Mouse (Mus musculus) gastrocnemius, postnatal 36 days (tissue): Measurements from ENCODE around the gene Olfr128. TPM values are rescaled to one million over a fixed set of nuclear protein-coding genes. Genes with fewer than 3 reads are reported as not detected.
"Not testable (repeated sequence)": the region's sequence is repeated elsewhere in the genome, so short reads cannot be mapped to it uniquely, and the experiment has no call there.

Experiments used
- DNase-seq, 2 experiments: peaks; one replicate each; pipeline ENCODE4 v3.0.0; 2022
- intact Hi-C: fragments of 180-260 bp; cut with DNase I; formaldehyde crosslinking; loops from one replicate; pipeline ENCODE4 v1.15.1; 2025
- long read RNA-seq, 2 experiments: library from polyadenylated mRNA; stranded (forward); transcript quantifications; one replicate each; pipeline ENCODE4 v2.0.0; 2021
- total RNA-seq, 2 experiments: library from RNA; stranded (reverse); gene quantifications; 2 replicates each; pipeline ENCODE4 v1.2.3; 2021

The Olfr128 gene
- not detected for total RNA-seq
- long read RNA-seq, experiment 1: 0 reads
- long read RNA-seq, experiment 2: 0 reads

GRCm38 (mm10) chr17:37920248-37920647 is at the start of gene Olfr128:
Olfr128 (plus strand) TSS chr17:37920548.
- intact Hi-C loops: no loop called here
- DNase-seq: no peak

- intact Hi-C loops: no loop called here
- no peak for DNase-seq
Observed at GRCm38 (mm10) chr17:37873830-37874229, 46.5 kb upstream of the Olfr128 start.

GRCm38 (mm10) chr17:37900137-37900536 is 20.2 kb upstream of the Olfr128 start, which contains the start of gene Olfr127:
Olfr127 (plus strand) TSS chr17:37900437.
- intact Hi-C loops: no loop called here
- DNase-seq: no peak

- DNase-seq, intact Hi-C loops: not testable (repeated sequence)
Observed at GRCm38 (mm10) chr17:37906821-37907220, 13.5 kb upstream of the Olfr128 start.

- intact Hi-C loops: no loop called here
- DNase-seq: no peak
Observed at GRCm38 (mm10) chr17:37952979-37953378, 32.6 kb downstream of the Olfr128 start, which contains the start of gene Olfr761. Olfr761 (minus strand) TSS chr17:37953079.

- intact Hi-C loops: no loop called here
- DNase-seq: no peak
Observed at GRCm38 (mm10) chr17:37973591-37973990, 53.2 kb downstream of the Olfr128 start.

Other genes starting within 250 kb of the Olfr128 start
- gene Olfr119, start 224.0 kb upstream of the Olfr128 start, total RNA-seq: not detected
- gene Olfr120, start 198.7 kb upstream of the Olfr128 start, total RNA-seq: not detected
- not detected for gene Olfr121, start 171.7 kb upstream of the Olfr128 start, total RNA-seq
- not detected for gene Olfr122, start 151.9 kb upstream of the Olfr128 start, total RNA-seq
- not detected for gene Olfr123, start 127.0 kb upstream of the Olfr128 start, total RNA-seq
- gene Olfr124, start 120.7 kb upstream of the Olfr128 start, total RNA-seq: not detected
- not detected for gene Olfr125, start 87.6 kb upstream of the Olfr128 start, total RNA-seq
- gene Olfr126, start 73.1 kb upstream of the Olfr128 start, total RNA-seq: not detected
- not detected for gene Olfr127, start 20.1 kb upstream of the Olfr128 start, total RNA-seq
- gene Olfr761, start 32.5 kb downstream of the Olfr128 start, total RNA-seq: not detected
- not detected for gene Olfr129, start 139.5 kb downstream of the Olfr128 start, total RNA-seq
- not detected for gene Olfr130, start 143.4 kb downstream of the Olfr128 start, total RNA-seq
- gene Olfr131, start 168.1 kb downstream of the Olfr128 start, total RNA-seq: not detected
- gene Olfr132, start 214.0 kb downstream of the Olfr128 start, total RNA-seq: not detected
- not detected for gene Olfr133, start 224.7 kb downstream of the Olfr128 start, total RNA-seq